Mouse (Mus musculus) cerebellum, adult 9-11 months (tissue): Measurements from ENCODE around the gene Arl8a.

ENCODE experiments used
- DNase-seq: peaks from one replicate; pipeline ENCODE4 v3.0.0; 2022

Gene Arl8a

GRCm38 (mm10) chr1:135204196-135205126 lies 57.8 kb downstream of the Arl8a start:
- DNase-seq, result no peak

- no peak for DNase-seq
These were observed 58.6 kb downstream of the Arl8a start for GRCm38 (mm10) chr1:135205257-135205656.
